Mouse (Mus musculus) midbrain, embryonic 16.5 days (tissue): Measurements from ENCODE around the gene Nav2. TPM values are rescaled to one million over a fixed set of nuclear protein-coding genes. Genes with fewer than 3 reads are reported as not detected.

Experiments
- ATAC-seq: fragments of 200-750 bp; cut with Nextera tagmentation; 2 replicates; pipeline ENCODE4 v1.8.0; 2017; ENCODE audit warnings: moderate TSS enrichment
- H3K27ac ChIP-seq: fragments of 300-500 bp; sonication (generic); 2 replicates; pipeline ENCODE4 v1.5.1; 2014; ENCODE audit warnings: mild to moderate bottlenecking, low read length, mixed read lengths
- H3K27me3 ChIP-seq: fragments of 300-500 bp; sonication (generic); 2 replicates; pipeline ENCODE4 v1.6.1; 2014; ENCODE audit warnings: low read depth, low read length, mixed read lengths; ENCODE audit not compliant: control insufficient read depth, insufficient read depth
- H3K36me3 ChIP-seq: fragments of 300-500 bp; sonication (generic); 2 replicates; pipeline ENCODE4 v1.6.1; 2014; ENCODE audit warnings: mild to moderate bottlenecking, low read length, moderate library complexity, mixed read lengths; ENCODE audit not compliant: control insufficient read depth, insufficient read depth
- H3K4me1 ChIP-seq: fragments of 300-500 bp; sonication (generic); 2 replicates; pipeline ENCODE4 v1.6.1; 2014; ENCODE audit warnings: mild to moderate bottlenecking, low read length, mixed read lengths; ENCODE audit not compliant: control insufficient read depth, insufficient read depth
- H3K4me2 ChIP-seq: fragments of 300-500 bp; sonication (generic); 2 replicates; pipeline ENCODE4 v1.6.1; 2014; ENCODE audit warnings: mild to moderate bottlenecking, low read length, mixed read lengths
- H3K4me3 ChIP-seq: fragments of 300-500 bp; sonication (generic); 2 replicates; pipeline ENCODE4 v1.5.1; 2014; ENCODE audit warnings: low read depth, mild to moderate bottlenecking, low read length, moderate library complexity, mixed read lengths
- H3K9ac ChIP-seq: fragments of 300-500 bp; sonication (generic); 2 replicates; pipeline ENCODE4 v1.6.1; 2014; ENCODE audit warnings: low read depth, low read length, mixed read lengths
- H3K9me3 ChIP-seq: fragments of 300-500 bp; sonication (generic); replicated peaks from 2 replicates; pipeline ENCODE4 v1.6.1; 2014; ENCODE audit warnings: mild to moderate bottlenecking, low read length, mixed read lengths; ENCODE audit not compliant: control insufficient read depth, poor library complexity, severe bottlenecking
- WGBS: fragments of 180-500 bp; shearing (Covaris S2); extraction: QIAGEN DNeasy Blood & Tissue Kit; methylation state at CpG from one replicate; pipeline ENCODE4 v1.1.7; 2014; 5-methylcytosine and 5-hydroxymethylcytosine counted together
- polyA plus RNA-seq: library from polyadenylated mRNA; unstranded; fragments of >200 nt; fragmentation: Nextera tagmentation; extraction: Ambion mirVana; gene quantifications from 2 replicates; pipeline ENCODE4 v1.2.1, GENCODE M21; 2015

Nav2 gene
- polyA plus RNA-seq, 1 experiment from 2014 or later = 21.5 TPM

DNA sequence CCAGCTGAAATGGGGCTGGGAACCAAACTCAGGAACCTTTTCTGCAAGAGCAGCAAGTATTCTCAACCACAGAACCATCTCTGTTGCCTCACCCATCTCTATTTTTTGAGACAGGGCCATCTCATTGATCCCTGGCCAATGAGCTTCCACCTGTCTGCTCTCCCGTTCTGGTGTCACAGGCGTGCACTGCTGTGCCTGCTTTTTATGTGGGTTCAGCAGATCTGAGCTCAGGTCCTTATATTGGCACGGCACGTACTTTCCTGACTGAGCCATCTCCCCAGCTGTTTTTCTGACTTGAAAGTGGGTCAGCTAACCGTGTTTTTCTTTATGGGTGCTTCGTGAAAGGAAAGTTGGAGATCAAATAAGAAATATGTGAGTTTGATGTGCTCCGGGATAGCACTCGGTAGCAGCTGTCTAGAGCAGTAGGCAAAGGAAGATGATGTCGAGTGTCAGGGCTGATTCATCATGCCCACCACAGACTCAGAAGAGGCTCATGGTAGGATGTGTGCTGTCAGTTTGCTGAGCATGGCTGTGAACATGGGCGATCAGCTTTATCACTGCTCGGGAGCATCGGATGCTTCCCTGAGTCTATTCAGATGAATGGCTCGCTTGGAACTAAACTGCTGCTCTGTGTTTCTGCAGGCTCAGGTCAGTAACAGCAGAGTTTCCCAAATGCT is 456.1 kb downstream of the Nav2 start:
- Histone ChIP-seq H3K4me1 (peaks cover 8% of the 10 kb centered on the region; the same call in 1 of the 2 replicates), H3K4me2 (no peak overlapping the region), H3K27me3 (no peaks in the 10 kb centered on the region), H3K27ac (no peak overlapping the region), H3K9ac (no peak overlapping the region), H3K4me3 (no peak overlapping the region), H3K36me3 (no peaks in the 10 kb centered on the region), H3K9me3 (no peaks in the 10 kb centered on the region)
- 74% methylated on average over 13 of the region's 13 CpGs for WGBS
- no peak for ATAC-seq

DNA sequence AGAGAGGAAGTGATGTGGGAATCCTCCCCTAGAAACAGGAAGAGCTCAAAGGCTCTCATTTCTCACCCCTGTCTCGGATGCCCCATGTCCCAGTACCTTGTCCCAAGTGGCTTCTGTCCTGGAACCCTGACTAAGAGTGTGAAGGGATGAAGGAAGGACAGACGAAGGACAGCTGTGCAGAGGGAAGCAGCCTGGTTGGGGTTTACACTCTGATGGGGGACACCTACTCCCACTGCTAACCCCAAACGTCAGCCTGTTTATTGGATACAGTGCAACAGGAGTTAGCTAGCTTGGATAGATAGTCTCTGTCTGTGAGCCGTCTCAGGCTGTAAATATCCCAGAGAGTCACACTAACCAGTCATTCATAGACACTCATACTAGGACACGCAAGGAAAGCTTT is 460.1 kb downstream of the Nav2 start:
- Histone ChIP-seq H3K27ac (no peak overlapping the region), H3K9me3 (no peaks in the 10 kb centered on the region), H3K4me3 (no peak overlapping the region), H3K4me2 (no peak overlapping the region), H3K4me1 (no peaks in the 10 kb centered on the region), H3K27me3 (no peaks in the 10 kb centered on the region), H3K36me3 (no peaks in the 10 kb centered on the region), H3K9ac (no peak overlapping the region)
- 77% methylated on average over 5 of the region's 5 CpGs for WGBS
- no peak for ATAC-seq

DNA sequence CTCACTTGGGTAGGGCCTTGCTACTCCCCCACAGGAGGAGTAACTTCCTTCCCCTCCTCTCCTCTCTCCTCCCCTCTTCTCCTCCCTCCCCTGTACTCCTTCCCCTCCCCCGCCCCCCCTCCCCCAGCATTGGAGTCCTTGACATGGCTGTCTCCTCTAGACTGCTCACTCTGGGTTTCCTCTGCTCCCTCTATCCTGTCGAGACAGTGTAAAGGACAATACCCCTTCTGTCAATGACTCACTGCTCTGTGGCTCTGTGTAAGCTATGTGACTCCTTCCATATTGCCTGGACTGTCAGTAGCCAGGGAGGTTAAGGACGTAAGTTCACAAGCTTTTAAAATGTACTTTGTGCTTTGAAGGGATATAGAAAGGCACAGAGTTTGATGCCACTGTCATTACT is 460.5 kb downstream of the Nav2 start:
- no peaks in the 10 kb centered on the region for H3K36me3 ChIP-seq
- no peak overlapping the region for H3K4me3 ChIP-seq
- H3K27ac ChIP-seq = no peak overlapping the region
- H3K4me1 ChIP-seq = no peaks in the 10 kb centered on the region
- no peak overlapping the region for H3K4me2 ChIP-seq
- no peaks in the 10 kb centered on the region for H3K9me3 ChIP-seq
- no peaks in the 10 kb centered on the region for H3K27me3 ChIP-seq
- H3K9ac ChIP-seq = no peak overlapping the region
- ATAC-seq = no peak
- WGBS = 61% methylated on average over 3 of the region's 3 CpGs

DNA sequence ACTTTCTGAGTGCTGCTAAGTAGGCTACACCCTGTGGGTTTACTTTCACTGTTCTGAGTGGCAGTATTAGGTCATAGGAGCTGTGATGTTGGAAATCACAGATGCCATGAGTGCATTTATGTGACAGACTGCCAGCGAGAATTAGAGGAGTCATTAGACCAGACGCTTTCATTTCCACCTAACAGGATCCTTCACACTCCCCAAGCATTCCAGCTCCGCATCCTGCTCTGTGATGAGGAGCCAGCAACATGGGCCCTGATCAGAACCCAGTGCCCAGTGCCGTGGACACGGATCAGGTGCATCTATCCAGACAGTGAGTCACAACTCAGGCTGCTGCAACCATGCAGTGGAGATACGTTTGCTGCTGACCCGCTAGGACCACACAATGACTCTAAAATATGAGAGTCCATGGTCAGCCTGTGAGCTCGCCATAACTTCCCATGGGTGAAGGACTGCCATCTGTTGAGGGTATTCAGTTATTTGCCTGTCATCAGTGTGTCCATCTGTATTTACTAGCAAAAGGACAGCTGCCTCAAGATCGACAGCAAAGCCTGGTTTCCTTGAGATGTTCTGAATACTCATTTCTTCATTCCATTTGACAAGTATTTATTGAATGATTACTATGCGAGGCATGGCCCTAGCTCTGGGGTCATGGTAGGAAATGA is 461.4 kb downstream of the Nav2 start:
- Histone ChIP-seq H3K27ac (no peak overlapping the region), H3K4me1 (peaks cover 3% of the 10 kb centered on the region; the same call in 1 of the 2 replicates), H3K9ac (no peak overlapping the region), H3K4me2 (no peak overlapping the region), H3K4me3 (no peak overlapping the region), H3K9me3 (no peaks in the 10 kb centered on the region), H3K36me3 (no peaks in the 10 kb centered on the region), H3K27me3 (no peaks in the 10 kb centered on the region)
- WGBS = 88% methylated on average over 10 of the region's 10 CpGs
- no peak for ATAC-seq

DNA sequence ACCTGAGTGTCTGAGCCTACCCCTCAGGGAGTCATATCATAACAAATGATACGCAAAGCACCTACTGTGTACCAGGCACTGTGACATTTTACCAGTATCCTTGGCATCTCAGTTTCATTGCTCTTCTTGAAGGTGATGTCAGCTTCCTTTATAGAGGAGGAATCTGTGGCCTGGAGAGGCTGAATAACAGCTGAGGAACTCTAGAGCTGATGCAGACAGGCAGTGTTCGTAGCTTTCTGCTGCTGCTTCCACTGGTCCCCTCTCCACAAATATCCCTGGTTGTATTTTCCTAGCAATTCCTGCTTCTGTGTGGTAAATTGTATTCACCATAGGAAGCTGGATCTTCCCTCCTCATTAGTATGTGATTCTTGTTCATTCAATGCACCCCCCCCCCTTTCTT is 462.8 kb downstream of the Nav2 start:
- H3K27ac ChIP-seq = no peak overlapping the region
- H3K9me3 ChIP-seq = no peaks in the 10 kb centered on the region
- WGBS = 96% methylated on average over 2 of the region's 2 CpGs
- H3K27me3 ChIP-seq = no peaks in the 10 kb centered on the region
- H3K4me1 ChIP-seq = peaks cover 11% of the 10 kb centered on the region
- no peak for ATAC-seq
- H3K4me2 ChIP-seq = no peak overlapping the region
- no peak overlapping the region for H3K9ac ChIP-seq
- H3K36me3 ChIP-seq = no peaks in the 10 kb centered on the region
- no peak overlapping the region for H3K4me3 ChIP-seq

DNA sequence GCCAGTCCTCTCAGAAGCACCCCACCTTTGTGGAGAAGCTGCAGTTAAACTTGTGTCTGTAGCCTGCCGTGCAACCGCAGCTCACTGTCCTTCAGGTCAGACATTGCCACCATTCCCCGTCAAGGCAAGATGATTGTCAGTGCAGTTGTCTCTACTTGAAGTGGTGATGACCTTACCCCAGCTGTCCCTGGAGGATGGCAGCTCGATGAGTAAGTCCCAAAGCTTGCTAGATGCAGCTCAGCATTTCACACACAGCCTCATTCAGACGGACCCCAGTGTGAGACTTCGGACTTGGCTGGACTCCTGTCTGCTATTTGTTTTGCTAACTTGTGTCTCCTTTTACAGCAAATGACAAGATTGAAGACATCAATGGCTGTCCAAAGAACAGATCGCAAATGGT is 463.5 kb downstream of the Nav2 start:
- Histone ChIP-seq H3K9ac (no peak overlapping the region), H3K4me1 (peaks cover 11% of the 10 kb centered on the region), H3K36me3 (no peaks in the 10 kb centered on the region), H3K9me3 (no peaks in the 10 kb centered on the region), H3K27me3 (no peaks in the 10 kb centered on the region), H3K4me3 (no peak overlapping the region), H3K27ac (no peak overlapping the region), H3K4me2 (no peak overlapping the region)
- WGBS = 74% methylated on average over 7 of the region's 7 CpGs
- ATAC-seq = no peak

DNA sequence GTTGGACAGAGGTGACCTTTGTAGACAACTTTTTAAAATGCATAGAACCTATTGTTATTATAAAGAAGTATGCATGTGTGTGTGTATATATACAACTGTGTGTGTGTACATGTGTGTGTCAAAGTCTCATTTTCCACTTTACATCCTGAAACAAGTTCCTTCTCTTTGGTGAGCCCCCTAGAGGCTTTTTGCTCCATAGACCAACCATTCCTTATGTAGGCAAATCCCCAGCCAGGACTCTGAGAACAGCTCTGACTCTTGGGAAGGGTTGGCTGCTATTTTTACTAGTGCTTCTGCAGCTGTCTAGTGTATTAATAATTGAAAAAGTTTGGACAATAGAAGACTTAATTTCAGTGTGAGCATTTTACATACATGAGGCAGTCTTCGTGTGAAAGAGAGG is 464.7 kb downstream of the Nav2 start:
- Histone ChIP-seq H3K9me3 (no peaks in the 10 kb centered on the region), H3K4me1 (peaks cover 11% of the 10 kb centered on the region), H3K27ac (no peak overlapping the region), H3K9ac (no peak overlapping the region), H3K4me2 (no peak overlapping the region), H3K4me3 (no peak overlapping the region), H3K36me3 (no peaks in the 10 kb centered on the region), H3K27me3 (no peaks in the 10 kb centered on the region)
- 84% methylated on average over 1 of the region's 1 CpGs for WGBS
- ATAC-seq = no peak

DNA sequence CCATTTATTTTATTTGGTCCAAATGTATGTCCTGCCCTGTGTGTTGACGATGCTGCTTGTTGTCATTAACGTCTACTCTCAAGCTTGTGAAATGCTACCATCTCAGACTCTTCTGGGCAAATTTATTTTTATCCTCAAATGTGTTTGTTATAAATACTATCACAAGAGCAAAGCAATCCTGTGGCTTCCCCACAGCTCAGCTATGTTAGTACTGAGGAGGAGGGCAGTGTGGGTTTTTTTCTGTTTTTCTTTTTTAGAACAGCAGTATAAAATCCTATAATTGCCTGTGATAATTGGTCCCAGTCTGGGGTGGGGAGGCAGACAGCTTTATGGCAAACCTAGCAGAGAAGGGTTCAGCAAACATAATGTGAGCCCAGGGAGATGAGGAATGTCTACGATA is 465.1 kb downstream of the Nav2 start:
- ATAC-seq = no peak
- H3K27me3 ChIP-seq = no peaks in the 10 kb centered on the region
- no peak overlapping the region for H3K4me2 ChIP-seq
- H3K4me3 ChIP-seq = no peak overlapping the region
- no peaks in the 10 kb centered on the region for H3K36me3 ChIP-seq
- H3K4me1 ChIP-seq = peaks cover 11% of the 10 kb centered on the region
- WGBS = 85% methylated on average over 3 of the region's 3 CpGs
- no peaks in the 10 kb centered on the region for H3K9me3 ChIP-seq
- no peak overlapping the region for H3K27ac ChIP-seq
- H3K9ac ChIP-seq = no peak overlapping the region

DNA sequence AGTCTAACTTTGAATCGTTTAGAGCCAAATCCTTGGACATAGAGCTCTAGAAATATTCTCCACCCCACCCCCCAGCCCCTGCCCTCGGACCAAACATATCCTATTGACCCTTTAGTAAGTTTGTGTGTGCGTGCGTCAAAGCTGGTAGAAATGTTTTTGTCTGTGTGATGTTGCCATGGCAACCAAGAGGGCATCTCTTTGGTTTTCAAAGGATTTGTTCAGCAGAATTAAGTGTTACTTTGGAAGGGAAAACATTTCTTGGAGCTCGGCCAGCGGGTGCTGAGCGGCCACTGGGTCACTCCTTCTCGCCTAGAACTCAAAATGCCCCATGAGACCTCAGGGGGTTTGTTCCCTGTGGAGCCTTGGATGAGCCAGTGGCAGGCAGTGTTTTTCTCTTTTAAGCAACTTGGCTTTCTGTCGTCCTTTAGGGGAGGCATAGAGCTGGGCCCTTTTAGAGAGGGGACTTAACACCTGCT is 467.0 kb downstream of the Nav2 start:
- peaks cover 11% of the 10 kb centered on the region for H3K4me1 ChIP-seq
- H3K9ac ChIP-seq = no peak overlapping the region
- H3K27ac ChIP-seq = peak overlapping the region; percentile 45; the same call in 1 of the 2 replicates
- no peaks in the 10 kb centered on the region for H3K27me3 ChIP-seq
- no peak overlapping the region for H3K4me3 ChIP-seq
- H3K4me2 ChIP-seq = no peak overlapping the region
- H3K36me3 ChIP-seq = no peaks in the 10 kb centered on the region
- WGBS = 2% methylated on average over 9 of the region's 9 CpGs
- H3K9me3 ChIP-seq = no peaks in the 10 kb centered on the region
- peak; percentile 37; the same call in 1 of the 2 replicates for ATAC-seq
